Mouse (Mus musculus) heart, adult 2 months (tissue): ENCODE measurements around the gene Ank3. TPM values are rescaled to one million over a fixed set of nuclear protein-coding genes. Genes with fewer than 3 reads are reported as not detected.

Experiments used
- DNase-seq, 2 experiments: peaks; one replicate each; pipeline ENCODE4 v3.0.0; 2021
- H3K27ac ChIP-seq: fragments of 200-600 bp; 2 replicates; pipeline ENCODE4 v1.8.1; 2022
- H3K27me3 ChIP-seq: fragments of 200-500 bp; 2 replicates; pipeline ENCODE4 v1.6.1; 2012; ENCODE audit warnings: mild to moderate bottlenecking, low read length, inconsistent platforms, mixed read lengths; ENCODE audit not compliant: control insufficient read depth, insufficient read depth
- H3K36me3 ChIP-seq: fragments of 200-500 bp; 2 replicates; pipeline ENCODE4 v1.6.1; 2012; ENCODE audit warnings: low read length, inconsistent platforms; ENCODE audit not compliant: control insufficient read depth, insufficient read depth
- H3K4me1 ChIP-seq: fragments of 200-500 bp; 2 replicates; pipeline ENCODE4 v1.6.1; 2011; ENCODE audit warnings: low read length; ENCODE audit not compliant: control insufficient read depth, insufficient read depth
- H3K4me3 ChIP-seq: fragments of 200-600 bp; 2 replicates; pipeline ENCODE4 v1.8.1; 2022
- H3K79me2 ChIP-seq: fragments of 200-500 bp; replicated peaks from 2 replicates; pipeline ENCODE4 v1.6.1; 2012; ENCODE audit warnings: mild to moderate bottlenecking, inconsistent platforms, low read length, moderate library complexity, mixed read lengths; ENCODE audit not compliant: control insufficient read depth, insufficient read depth
- H3K9ac ChIP-seq: fragments of 200-500 bp; 2 replicates; pipeline ENCODE4 v1.6.1; 2012; ENCODE audit warnings: low read depth, mild to moderate bottlenecking, control low read depth, inconsistent platforms, low read length, mixed read lengths
- CTCF ChIP-seq: fragments of 200-600 bp; IDR thresholded peaks from 2 replicates; pipeline ENCODE4 v1.8.1; 2022; ENCODE audit warnings: antibody characterized with exemption, mild to moderate bottlenecking, moderate library complexity
- EP300 ChIP-seq: fragments of 200-500 bp; IDR thresholded peaks from 2 replicates; pipeline ENCODE4 v1.6.1; 2011; ENCODE audit warnings: low read depth, low read length, control low read depth; ENCODE audit not compliant: insufficient read depth
- POLR2A ChIP-seq: fragments of 200-500 bp; IDR thresholded peaks from 2 replicates; pipeline ENCODE4 v1.6.1; 2011; ENCODE audit warnings: mild to moderate bottlenecking, low read depth, low read length, control low read depth; ENCODE audit not compliant: insufficient read depth
- WGBS: fragments of 180-500 bp; shearing (Covaris S2); methylation state at CpG from one replicate; pipeline ENCODE4 v1.1.7; 2018; 5-methylcytosine and 5-hydroxymethylcytosine counted together
- intact Hi-C: fragments of 180-260 bp; cut with DNase I; formaldehyde crosslinking; loops from one replicate; pipeline ENCODE4 v1.15.1; 2025
- polyA plus RNA-seq: library from polyadenylated mRNA; depleted of rRNA; stranded (reverse); fragments of >200 nt; gene quantifications from 2 replicates; pipeline ENCODE4 v1.2.3, GENCODE M21; 2012
- total RNA-seq, 2 experiments: library from RNA; stranded (reverse); gene quantifications; 2 replicates each; pipeline ENCODE4 v1.2.3; 2021

The Ank3 gene
- total and polyA plus RNA-seq, 3 experiments: 16.8 to 80.3 (median 64.6) TPM

DNA sequence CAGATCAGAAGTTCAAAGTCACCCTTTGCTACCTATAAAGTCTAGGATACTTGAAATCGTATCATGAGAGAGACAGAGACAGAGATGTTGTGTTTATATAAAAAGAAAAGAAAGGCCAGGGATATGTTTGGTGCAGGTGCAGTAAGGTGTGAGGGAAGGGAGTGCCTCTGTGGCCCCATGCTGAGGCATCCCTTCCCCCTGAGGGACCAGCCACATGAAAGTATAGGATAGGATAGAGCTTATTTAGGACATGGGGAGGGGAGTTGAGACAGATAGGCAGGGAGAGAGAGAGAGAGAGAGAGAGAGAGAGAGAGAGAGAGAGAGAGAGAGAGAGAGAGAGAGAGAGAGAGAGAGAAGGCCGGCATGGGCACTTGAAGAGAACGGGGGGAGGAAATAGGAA is 175.2 kb downstream of the Ank3 start:
- Histone ChIP-seq H3K27me3 (no peaks in the 10 kb centered on the region; the same call in none of the 2 replicates), H3K27ac (no peak overlapping the region), H3K4me1 (peaks cover 2% of the 10 kb centered on the region), H3K79me2 (no peaks in the 10 kb centered on the region), H3K9ac (no peak overlapping the region), H3K36me3 (no peaks in the 10 kb centered on the region; the same call in 1 of the 2 replicates), H3K4me3 (no peak overlapping the region)
- intact Hi-C loops: loop anchor here (5.0 kb wide), 1 partner anchor 36 kb away; no protein-coding TSS in a partner anchor
- no peak for DNase-seq
- WGBS: 59% methylated on average over 2 of the region's 3 CpGs
- TF ChIP-seq POLR2A: no peak
- no peak for TF ChIP-seq EP300
- TF ChIP-seq CTCF: no peak

- no peak for DNase-seq
- intact Hi-C loops: loop anchor here (5.0 kb wide), 1 partner anchor 37 kb away; no protein-coding TSS in a partner anchor
- Histone ChIP-seq H3K79me2 (no peaks in the 10 kb centered on the region), H3K36me3 (no peaks in the 10 kb centered on the region; the same call in 1 of the 2 replicates), H3K4me3 (no peak overlapping the region), H3K27ac (no peak overlapping the region), H3K27me3 (no peaks in the 10 kb centered on the region; the same call in none of the 2 replicates), H3K9ac (no peak overlapping the region), H3K4me1 (peaks cover 2% of the 10 kb centered on the region)
- WGBS: 34% methylated on average over 11 of the region's 11 CpGs
- no peak for TF ChIP-seq CTCF
- TF ChIP-seq POLR2A: no peak
- no peak for TF ChIP-seq EP300
Measured at GRCm38 (mm10) chr10:69574190-69574663, 175.7 kb downstream of the Ank3 start.

GRCm38 (mm10) chr10:69574894-69575293 is 176.3 kb downstream of the Ank3 start:
- no peaks in the 10 kb centered on the region; the same call in none of the 2 replicates for H3K27me3 ChIP-seq
- TF ChIP-seq EP300 (no peak), POLR2A (no peak), CTCF (no peak)
- intact Hi-C loops: loop anchor here (5.0 kb wide), 1 partner anchor 38 kb away; no protein-coding TSS in a partner anchor

GRCm38 (mm10) chr10:69575451-69575850 is 176.9 kb downstream of the Ank3 start:
- no peak overlapping the region for H3K27ac ChIP-seq
- H3K4me3 ChIP-seq: no peak overlapping the region
- peaks cover 2% of the 10 kb centered on the region for H3K4me1 ChIP-seq
- WGBS: 86% methylated on average over 6 of the region's 6 CpGs
- H3K27me3 ChIP-seq: no peaks in the 10 kb centered on the region; the same call in none of the 2 replicates
- no peak for TF ChIP-seq POLR2A
- TF ChIP-seq EP300: no peak
- TF ChIP-seq CTCF: no peak
- DNase-seq: no peak
- no peaks in the 10 kb centered on the region for H3K79me2 ChIP-seq
- no peaks in the 10 kb centered on the region; the same call in 1 of the 2 replicates for H3K36me3 ChIP-seq
- intact Hi-C loops: no loop called here
- H3K9ac ChIP-seq: no peak overlapping the region

More at GRCm38 (mm10) chr10:69574894-69575293, 176.3 kb downstream of the Ank3 start:
- Histone ChIP-seq H3K9ac (no peak overlapping the region), H3K4me1 (peaks cover 2% of the 10 kb centered on the region), H3K79me2 (no peaks in the 10 kb centered on the region), H3K36me3 (no peaks in the 10 kb centered on the region; the same call in 1 of the 2 replicates), H3K27ac (no peak overlapping the region), H3K4me3 (no peak overlapping the region)
- 72% methylated on average over 9 of the region's 9 CpGs for WGBS
- no peak for DNase-seq

DNA sequence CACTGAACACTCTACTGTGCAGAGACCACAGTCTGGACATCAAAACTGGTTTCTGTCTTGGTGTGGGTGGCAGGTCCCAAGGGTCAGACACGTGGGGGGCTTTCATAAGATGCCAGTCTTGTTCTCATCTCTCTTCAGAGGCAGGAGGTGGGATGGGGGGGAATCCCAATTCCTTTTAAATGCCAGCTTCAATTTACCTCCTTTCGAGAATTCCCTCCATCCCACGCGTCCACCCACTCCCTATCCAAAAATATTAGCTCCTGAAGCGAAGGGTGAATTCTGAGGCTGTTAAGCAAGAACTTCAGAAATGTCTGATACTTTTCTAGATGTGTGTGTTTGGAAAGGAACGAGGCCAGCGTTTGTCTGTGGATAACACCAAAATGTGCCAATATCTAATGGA is 177.7 kb downstream of the Ank3 start:
- no peaks in the 10 kb centered on the region; the same call in 1 of the 2 replicates for H3K36me3 ChIP-seq
- H3K4me3 ChIP-seq: no peak overlapping the region
- intact Hi-C loops: no loop called here
- no peaks in the 10 kb centered on the region for H3K79me2 ChIP-seq
- 84% methylated on average over 7 of the region's 7 CpGs for WGBS
- DNase-seq: no peak
- H3K27ac ChIP-seq: no peak overlapping the region
- peaks cover 2% of the 10 kb centered on the region for H3K4me1 ChIP-seq
- TF ChIP-seq EP300: no peak
- TF ChIP-seq POLR2A: no peak
- no peak for TF ChIP-seq CTCF
- H3K9ac ChIP-seq: no peak overlapping the region
- H3K27me3 ChIP-seq: no peaks in the 10 kb centered on the region; the same call in none of the 2 replicates

DNA sequence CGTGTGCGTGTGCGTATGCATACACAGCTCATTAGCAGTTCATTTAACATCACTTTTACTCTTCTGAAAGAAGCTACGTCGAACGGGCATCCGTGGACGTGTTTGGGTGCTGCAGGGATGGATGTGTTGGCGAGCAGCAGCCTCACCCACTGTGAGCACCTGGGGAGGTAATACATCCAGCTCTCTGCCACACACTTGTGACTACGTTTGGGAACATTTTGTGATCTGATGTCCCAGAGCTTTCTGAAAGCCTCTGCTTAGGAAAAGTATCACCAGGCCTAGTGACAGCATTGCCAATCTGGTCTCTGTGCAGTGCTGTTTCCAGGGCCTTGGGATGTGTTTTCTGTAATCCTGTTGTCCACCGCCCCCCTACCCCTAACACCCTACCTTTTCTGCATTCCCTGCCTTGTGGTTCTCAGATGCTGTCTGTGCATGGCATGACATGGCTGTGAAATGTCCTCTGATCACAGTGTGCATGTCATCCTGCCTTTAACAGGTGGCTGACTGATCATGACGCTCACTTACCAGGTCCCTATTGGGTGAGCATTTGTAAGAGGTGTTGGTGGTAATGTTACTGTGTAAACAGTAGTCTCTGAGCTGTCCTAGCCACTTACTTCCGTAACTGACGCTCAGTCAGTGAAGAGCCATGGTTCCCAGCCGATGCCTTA is 178.6 kb downstream of the Ank3 start:
- DNase-seq: no peak
- Histone ChIP-seq H3K9ac (no peak overlapping the region), H3K36me3 (no peaks in the 10 kb centered on the region), H3K4me1 (no peaks in the 10 kb centered on the region), H3K4me3 (no peak overlapping the region), H3K79me2 (no peaks in the 10 kb centered on the region), H3K27me3 (no peaks in the 10 kb centered on the region; the same call in none of the 2 replicates), H3K27ac (no peak overlapping the region)
- intact Hi-C loops: no loop called here
- WGBS: 84% methylated on average over 15 of the region's 15 CpGs
- TF ChIP-seq CTCF: no peak
- TF ChIP-seq EP300: no peak
- no peak for TF ChIP-seq POLR2A
